Mouse (Mus musculus) heart, embryonic 12.5 days (tissue): Measurements from ENCODE around the gene Dnah17. TPM values are rescaled to one million over a fixed set of nuclear protein-coding genes. Genes with fewer than 3 reads are reported as not detected.

Source experiments
- ATAC-seq: fragments of 200-750 bp; cut with Nextera tagmentation; 2 replicates; pipeline ENCODE4 v1.8.0; 2017; ENCODE audit warnings: moderate TSS enrichment, moderate library complexity; ENCODE audit not compliant: insufficient number of reproducible peaks, low FRiP score
- H3K27ac ChIP-seq: fragments of 300-500 bp; sonication (generic); 2 replicates; pipeline ENCODE4 v1.5.1; 2016; ENCODE audit warnings: mild to moderate bottlenecking, moderate library complexity; ENCODE audit not compliant: poor library complexity, severe bottlenecking
- H3K27me3 ChIP-seq: fragments of 300-500 bp; sonication (generic); replicated peaks from 2 replicates; pipeline ENCODE4 v1.6.1; 2016; ENCODE audit warnings: mild to moderate bottlenecking, moderate library complexity
- H3K36me3 ChIP-seq: fragments of 300-500 bp; sonication (generic); 2 replicates; pipeline ENCODE4 v1.6.1; 2016; ENCODE audit warnings: mild to moderate bottlenecking, moderate library complexity
- H3K4me1 ChIP-seq: fragments of 300-500 bp; sonication (generic); replicated peaks from 2 replicates; pipeline ENCODE4 v1.6.1; 2016; ENCODE audit warnings: mild to moderate bottlenecking
- H3K4me2 ChIP-seq: fragments of 300-500 bp; sonication (generic); 2 replicates; pipeline ENCODE4 v1.6.1; 2016; ENCODE audit warnings: mild to moderate bottlenecking, moderate library complexity
- H3K4me3 ChIP-seq: fragments of 300-500 bp; sonication (generic); 2 replicates; pipeline ENCODE4 v1.5.1; 2016; ENCODE audit warnings: mild to moderate bottlenecking
- H3K9ac ChIP-seq: fragments of 300-500 bp; sonication (generic); 2 replicates; pipeline ENCODE4 v1.6.1; 2016; ENCODE audit warnings: mild to moderate bottlenecking, moderate library complexity
- H3K9me3 ChIP-seq: fragments of 300-500 bp; sonication (generic); replicated peaks from 2 replicates; pipeline ENCODE4 v1.6.1; 2016; ENCODE audit warnings: mild to moderate bottlenecking, moderate library complexity
- WGBS: fragments of 180-500 bp; shearing (Covaris S2); methylation state at CpG from one replicate; pipeline ENCODE4 v1.1.7; 2016; 5-methylcytosine and 5-hydroxymethylcytosine counted together
- polyA plus RNA-seq: library from polyadenylated mRNA; unstranded; fragments of >200 nt; fragmentation: Nextera tagmentation; extraction: Ambion mirVana; gene quantifications from 2 replicates; pipeline ENCODE4 v1.2.1, GENCODE M21; 2016

Gene Dnah17
- polyA plus RNA-seq, 1 experiment from 2014 or later = 0.10 TPM

- Histone ChIP-seq H3K4me3 (no peak overlapping the region), H3K4me1 (peaks cover 61% of the 10 kb centered on the region), H3K27ac (peak overlapping the region; percentile 70; the same call in 1 of the 2 replicates), H3K27me3 (no peaks in the 10 kb centered on the region), H3K4me2 (no peak overlapping the region; the same call in 1 of the 2 replicates), H3K9me3 (no peaks in the 10 kb centered on the region), H3K36me3 (peaks cover 31% of the 10 kb centered on the region), H3K9ac (0 out of 2 replicates have a peak overlapping the region, but pooled peaks have one; percentile 2)
- peak; percentile 43; the same call in 1 of the 2 replicates for ATAC-seq
- WGBS = 51% methylated on average over 8 of the region's 8 CpGs
Measured at GRCm38 (mm10) chr11:118007460-118008143, 122.8 kb downstream of the Dnah17 start.

DNA sequence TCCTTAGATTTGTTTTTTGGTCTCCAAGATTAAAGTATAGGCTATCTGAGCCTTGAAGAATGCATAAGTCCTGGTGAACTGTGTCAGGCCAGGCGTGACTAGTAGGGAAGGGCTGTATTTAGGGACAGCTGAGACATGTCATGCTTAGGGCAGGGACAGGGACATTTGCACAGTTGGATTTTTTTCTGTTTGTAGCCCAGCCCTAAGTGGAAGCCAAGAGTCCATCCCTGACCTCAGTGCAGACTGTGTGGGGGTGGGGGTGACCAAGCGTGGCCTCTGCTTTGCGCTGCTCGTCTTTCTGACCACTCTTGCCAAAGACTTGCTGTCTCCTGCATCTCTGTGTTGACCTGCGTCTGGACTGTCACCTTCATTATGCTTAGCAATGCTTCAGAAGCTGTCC, 126.2 kb downstream of the Dnah17 start:
- Histone ChIP-seq H3K27me3 (no peaks in the 10 kb centered on the region), H3K4me1 (peaks cover 57% of the 10 kb centered on the region), H3K9ac (no peak overlapping the region), H3K36me3 (peaks cover 56% of the 10 kb centered on the region), H3K4me3 (no peak overlapping the region), H3K9me3 (no peaks in the 10 kb centered on the region), H3K4me2 (0 out of 2 replicates have a peak overlapping the region, but pooled peaks have one; percentile 4), H3K27ac (peak overlapping the region; percentile 58)
- 78% methylated on average over 5 of the region's 5 CpGs for WGBS
- no peak for ATAC-seq

DNA sequence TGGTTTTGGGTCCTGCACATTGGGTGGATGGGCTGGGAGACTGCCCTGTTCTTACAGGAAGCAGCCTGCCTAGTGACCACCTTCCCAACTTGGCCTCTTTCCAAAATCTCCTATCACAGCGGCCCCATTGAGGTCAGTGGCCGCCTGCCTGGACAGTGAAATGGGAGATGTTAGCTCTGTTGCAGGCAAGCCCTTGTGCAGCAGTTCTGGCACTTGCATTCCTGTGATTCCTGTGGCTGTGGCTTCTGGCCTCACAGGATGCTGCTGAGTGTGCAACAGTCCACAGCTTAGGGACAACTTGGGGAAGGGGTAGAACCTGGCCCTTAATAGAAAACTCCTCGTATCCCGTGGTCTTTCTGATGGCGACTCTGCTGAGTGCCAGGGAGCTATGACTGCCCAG, 126.7 kb downstream of the Dnah17 start:
- Histone ChIP-seq H3K9me3 (no peaks in the 10 kb centered on the region), H3K4me2 (0 out of 2 replicates have a peak overlapping the region, but pooled peaks have one; percentile 4), H3K4me1 (peaks cover 57% of the 10 kb centered on the region), H3K4me3 (no peak overlapping the region), H3K9ac (0 out of 2 replicates have a peak overlapping the region, but pooled peaks have one; percentile 0), H3K27ac (peak overlapping the region; percentile 58), H3K27me3 (no peaks in the 10 kb centered on the region), H3K36me3 (peaks cover 56% of the 10 kb centered on the region)
- ATAC-seq = no peak
- 32% methylated on average over 5 of the region's 5 CpGs for WGBS

DNA sequence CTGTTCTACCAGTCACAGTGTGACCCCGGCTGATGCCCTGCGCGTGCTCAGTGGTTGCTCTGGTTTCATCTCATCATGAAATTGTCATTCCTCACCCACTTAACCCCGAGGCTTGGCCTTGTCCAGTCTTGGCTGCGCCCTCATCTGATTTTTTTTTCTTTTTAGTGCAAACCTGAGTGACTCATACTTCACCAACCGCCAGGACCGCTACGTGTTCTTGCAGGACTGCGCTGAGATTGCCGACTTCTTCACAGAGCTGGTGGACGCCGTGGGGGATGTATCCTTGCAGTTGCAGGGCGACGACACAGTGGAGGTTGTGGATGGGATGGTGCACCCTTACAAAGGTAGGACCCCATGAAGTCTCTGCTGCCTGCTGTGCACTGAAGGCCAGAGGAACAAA, 127.3 kb downstream of the Dnah17 start:
- Histone ChIP-seq H3K27ac (peak overlapping the region; percentile 58), H3K36me3 (peaks cover 56% of the 10 kb centered on the region), H3K9ac (0 out of 2 replicates have a peak overlapping the region, but pooled peaks have one; percentile 0), H3K4me3 (no peak overlapping the region), H3K4me2 (no peak overlapping the region), H3K4me1 (peaks cover 57% of the 10 kb centered on the region), H3K9me3 (no peaks in the 10 kb centered on the region), H3K27me3 (no peaks in the 10 kb centered on the region)
- 81% methylated on average over 14 of the region's 14 CpGs for WGBS
- no peak for ATAC-seq

DNA sequence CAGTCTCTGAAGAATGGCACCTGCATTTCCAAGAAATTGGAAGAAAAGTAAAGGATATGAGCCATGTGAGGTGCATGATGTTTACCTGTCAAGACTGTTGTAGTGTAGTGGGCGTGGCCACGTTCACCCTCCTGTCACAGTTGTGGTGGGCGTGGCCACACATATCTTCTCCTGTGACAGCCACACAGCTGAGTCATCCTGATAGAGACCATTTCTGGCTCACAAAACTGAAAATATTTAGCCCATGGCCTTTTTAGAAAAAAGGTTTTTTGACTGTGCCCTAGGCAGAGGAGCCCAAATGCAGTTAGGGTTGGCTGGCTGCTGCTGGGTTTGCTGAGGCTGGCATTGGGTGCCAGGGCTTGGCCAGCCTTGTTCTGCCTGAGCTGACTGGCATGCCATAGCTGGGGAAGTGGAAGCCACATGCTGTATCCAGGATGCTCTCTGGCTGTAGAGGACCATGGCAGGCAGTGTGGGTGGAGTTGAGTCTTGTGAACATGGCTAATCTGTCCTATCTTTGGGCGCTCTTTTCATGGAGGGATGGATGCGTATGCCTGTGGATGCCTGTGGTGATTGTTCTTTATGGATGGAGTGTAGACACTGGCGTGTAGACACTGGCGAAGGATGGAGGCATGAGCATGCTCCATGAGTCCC, 129.7 kb downstream of the Dnah17 start:
- no peak overlapping the region for H3K9ac ChIP-seq
- peaks cover 48% of the 10 kb centered on the region for H3K36me3 ChIP-seq
- H3K27ac ChIP-seq = peak overlapping the region; percentile 79
- H3K4me2 ChIP-seq = no peak overlapping the region
- no peaks in the 10 kb centered on the region for H3K9me3 ChIP-seq
- WGBS = 74% methylated on average over 7 of the region's 7 CpGs
- H3K4me3 ChIP-seq = no peak overlapping the region
- ATAC-seq = peak; percentile 90
- peaks cover 53% of the 10 kb centered on the region for H3K4me1 ChIP-seq
- H3K27me3 ChIP-seq = no peaks in the 10 kb centered on the region

- Histone ChIP-seq H3K4me3 (no peak overlapping the region), H3K9ac (no peak overlapping the region), H3K36me3 (peaks cover 42% of the 10 kb centered on the region), H3K27ac (peak overlapping the region; percentile 67), H3K4me1 (peaks cover 58% of the 10 kb centered on the region), H3K27me3 (no peaks in the 10 kb centered on the region), H3K9me3 (no peaks in the 10 kb centered on the region), H3K4me2 (peak overlapping the region; percentile 5; the same call in 1 of the 2 replicates)
- ATAC-seq = 0 out of 2 replicates have a peak, but pooled peaks have one; percentile 21
- WGBS = 20% methylated on average over 1 of the region's 1 CpGs
Measured at GRCm38 (mm10) chr11:118000083-118000482, 130.4 kb downstream of the Dnah17 start.

DNA sequence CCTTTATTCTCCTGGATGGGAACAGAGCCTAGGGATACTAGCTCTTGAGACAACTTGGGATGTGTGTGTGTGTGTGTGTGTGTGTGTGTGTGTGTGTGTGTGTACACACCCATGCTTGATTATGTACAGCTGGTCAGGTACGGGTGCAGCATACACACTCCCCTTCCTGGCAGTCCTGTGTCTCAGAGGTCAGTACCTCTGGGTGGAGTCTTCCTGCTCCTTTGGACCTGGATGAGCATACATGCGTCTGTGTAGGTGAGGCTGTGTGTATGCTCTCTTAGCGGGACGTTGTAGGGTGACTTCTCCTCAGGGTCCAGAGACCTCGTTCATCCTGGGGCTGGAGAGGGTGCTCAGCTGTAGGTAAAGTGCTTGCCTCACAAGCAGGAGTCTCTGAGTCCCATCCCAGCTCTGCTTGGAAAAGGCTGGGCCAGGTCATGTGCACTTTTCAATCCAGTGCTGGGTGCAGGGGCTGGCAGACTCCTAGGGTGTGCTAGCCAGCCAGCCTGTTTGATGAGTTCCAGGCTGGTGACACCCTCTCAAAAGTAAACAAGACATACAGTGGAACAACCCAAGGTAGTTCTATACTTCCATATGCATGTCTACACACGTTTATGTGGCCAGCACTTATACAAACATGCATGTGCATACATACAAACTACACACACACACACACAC, 131.0 kb downstream of the Dnah17 start:
- Histone ChIP-seq H3K27ac (peak overlapping the region; percentile 67), H3K4me3 (no peak overlapping the region), H3K27me3 (no peaks in the 10 kb centered on the region), H3K36me3 (peaks cover 36% of the 10 kb centered on the region), H3K4me1 (peaks cover 62% of the 10 kb centered on the region), H3K4me2 (peak overlapping the region; percentile 5; the same call in 1 of the 2 replicates), H3K9me3 (no peaks in the 10 kb centered on the region), H3K9ac (no peak overlapping the region)
- 60% methylated on average over 6 of the region's 6 CpGs for WGBS
- 0 out of 2 replicates have a peak, but pooled peaks have one; percentile 8 for ATAC-seq

DNA sequence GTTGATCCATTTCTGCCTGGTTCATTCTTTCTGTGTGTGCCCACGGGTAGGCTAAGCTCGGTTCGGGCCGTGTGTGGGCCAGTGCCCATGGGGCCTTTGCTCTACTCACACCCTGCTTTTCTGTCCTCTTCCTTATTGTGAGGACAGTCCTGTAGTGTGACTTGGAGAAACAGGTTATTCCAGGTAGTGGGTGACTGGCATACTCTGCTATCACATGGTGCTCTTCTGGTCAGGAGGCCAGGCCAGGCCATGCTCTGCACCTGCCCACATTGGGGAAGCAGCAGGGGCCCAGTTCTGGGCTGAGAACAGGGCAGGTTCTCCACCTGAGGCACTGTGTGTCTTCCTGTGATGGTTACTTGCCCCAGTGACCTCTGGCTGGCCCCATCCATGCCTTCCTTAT, 132.1 kb downstream of the Dnah17 start:
- H3K27me3 ChIP-seq = no peaks in the 10 kb centered on the region
- H3K9me3 ChIP-seq = no peaks in the 10 kb centered on the region
- 89% methylated on average over 4 of the region's 4 CpGs for WGBS
- peaks cover 35% of the 10 kb centered on the region for H3K36me3 ChIP-seq
- H3K4me2 ChIP-seq = no peak overlapping the region
- no peak overlapping the region for H3K27ac ChIP-seq
- H3K9ac ChIP-seq = no peak overlapping the region
- H3K4me1 ChIP-seq = peaks cover 62% of the 10 kb centered on the region
- ATAC-seq = no peak
- H3K4me3 ChIP-seq = no peak overlapping the region

DNA sequence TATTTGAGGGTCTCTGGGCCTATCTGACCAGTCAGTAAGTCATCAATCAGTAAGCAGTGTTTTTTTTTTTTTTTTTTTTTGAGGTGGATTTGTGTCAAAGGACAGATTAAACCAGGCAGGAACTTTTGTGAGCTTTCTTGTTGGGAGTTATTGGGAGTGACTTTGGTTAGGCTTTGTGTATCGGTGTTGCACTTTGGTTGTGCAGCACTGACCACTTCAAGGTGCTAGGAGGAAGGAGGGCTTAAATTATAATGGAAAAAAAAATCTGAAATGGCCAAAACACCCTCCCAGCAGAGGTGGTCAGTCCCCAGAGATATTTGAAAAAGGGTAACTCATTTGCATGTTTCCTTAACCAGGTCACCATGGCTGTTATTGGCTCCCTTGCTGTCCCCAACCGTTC, 133.3 kb downstream of the Dnah17 start:
- Histone ChIP-seq H3K9me3 (no peaks in the 10 kb centered on the region), H3K4me2 (no peak overlapping the region), H3K9ac (no peak overlapping the region), H3K4me1 (peaks cover 70% of the 10 kb centered on the region), H3K36me3 (peaks cover 24% of the 10 kb centered on the region), H3K27me3 (no peaks in the 10 kb centered on the region), H3K27ac (no peak overlapping the region), H3K4me3 (no peak overlapping the region)
- ATAC-seq = no peak
- 96% methylated on average over 2 of the region's 2 CpGs for WGBS

DNA sequence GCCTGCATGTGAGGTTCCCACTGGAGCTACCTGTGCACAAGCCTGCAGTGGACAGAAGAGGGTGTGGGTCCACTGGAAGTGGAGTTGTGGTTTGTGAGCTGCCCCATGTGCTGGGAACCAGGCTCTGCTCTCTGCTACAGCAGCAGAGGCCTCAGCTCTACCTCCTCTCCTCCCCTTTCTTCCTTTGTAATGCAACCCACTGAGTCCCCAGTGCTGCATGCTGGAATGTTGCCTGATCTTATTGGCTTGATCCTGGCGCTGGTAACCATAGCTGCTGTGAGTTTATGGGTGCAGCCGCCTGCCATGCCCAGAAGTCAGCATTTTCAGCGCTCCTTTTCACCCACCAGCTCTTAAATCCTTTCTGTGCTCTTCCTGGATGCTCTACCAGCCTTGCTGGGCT, 134.4 kb downstream of the Dnah17 start:
- H3K4me3 ChIP-seq = no peak overlapping the region
- no peak overlapping the region for H3K9ac ChIP-seq
- peaks cover 80% of the 10 kb centered on the region for H3K4me1 ChIP-seq
- H3K27ac ChIP-seq = no peak overlapping the region
- ATAC-seq = no peak
- no peaks in the 10 kb centered on the region for H3K27me3 ChIP-seq
- H3K9me3 ChIP-seq = no peaks in the 10 kb centered on the region
- peaks cover 14% of the 10 kb centered on the region for H3K36me3 ChIP-seq
- H3K4me2 ChIP-seq = no peak overlapping the region
- 55% methylated on average over 3 of the region's 3 CpGs for WGBS

DNA sequence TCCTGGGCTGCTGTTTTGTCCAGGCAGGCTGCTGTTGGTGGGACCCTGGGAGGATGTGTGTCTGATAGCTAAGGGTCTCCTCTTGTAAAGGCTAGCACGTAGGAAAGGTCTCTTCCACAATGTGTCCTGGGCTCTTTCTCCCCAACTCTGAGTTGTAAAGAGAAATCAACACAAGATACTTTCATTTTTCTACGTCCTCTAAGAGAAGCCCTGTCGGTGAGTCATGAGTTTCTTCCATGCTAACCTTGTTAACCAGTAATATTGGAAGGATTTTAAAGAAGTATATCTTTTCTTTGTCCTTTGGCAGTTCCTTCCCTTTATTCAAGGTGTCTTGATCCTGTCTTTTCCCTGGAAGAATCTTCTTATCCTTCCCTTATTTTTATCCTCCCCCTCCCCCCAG, 134.8 kb downstream of the Dnah17 start:
- H3K27ac ChIP-seq = no peak overlapping the region; the same call in 1 of the 2 replicates

More for the DNA sequence above, 134.8 kb downstream of the Dnah17 start:
- Histone ChIP-seq H3K9me3 (no peaks in the 10 kb centered on the region), H3K4me3 (no peak overlapping the region), H3K9ac (no peak overlapping the region), H3K4me1 (peaks cover 83% of the 10 kb centered on the region), H3K36me3 (peaks cover 10% of the 10 kb centered on the region), H3K4me2 (no peak overlapping the region), H3K27me3 (no peaks in the 10 kb centered on the region)
- ATAC-seq = no peak
- WGBS = 61% methylated on average over 3 of the region's 3 CpGs
